Mouse (Mus musculus): ENCODE results near the gene Arid4b.
"Not testable (repeated sequence)": the region's sequence is repeated elsewhere in the genome, so short reads cannot be mapped to it uniquely, and the experiment has no call there.

Gene Arid4b

DNA sequence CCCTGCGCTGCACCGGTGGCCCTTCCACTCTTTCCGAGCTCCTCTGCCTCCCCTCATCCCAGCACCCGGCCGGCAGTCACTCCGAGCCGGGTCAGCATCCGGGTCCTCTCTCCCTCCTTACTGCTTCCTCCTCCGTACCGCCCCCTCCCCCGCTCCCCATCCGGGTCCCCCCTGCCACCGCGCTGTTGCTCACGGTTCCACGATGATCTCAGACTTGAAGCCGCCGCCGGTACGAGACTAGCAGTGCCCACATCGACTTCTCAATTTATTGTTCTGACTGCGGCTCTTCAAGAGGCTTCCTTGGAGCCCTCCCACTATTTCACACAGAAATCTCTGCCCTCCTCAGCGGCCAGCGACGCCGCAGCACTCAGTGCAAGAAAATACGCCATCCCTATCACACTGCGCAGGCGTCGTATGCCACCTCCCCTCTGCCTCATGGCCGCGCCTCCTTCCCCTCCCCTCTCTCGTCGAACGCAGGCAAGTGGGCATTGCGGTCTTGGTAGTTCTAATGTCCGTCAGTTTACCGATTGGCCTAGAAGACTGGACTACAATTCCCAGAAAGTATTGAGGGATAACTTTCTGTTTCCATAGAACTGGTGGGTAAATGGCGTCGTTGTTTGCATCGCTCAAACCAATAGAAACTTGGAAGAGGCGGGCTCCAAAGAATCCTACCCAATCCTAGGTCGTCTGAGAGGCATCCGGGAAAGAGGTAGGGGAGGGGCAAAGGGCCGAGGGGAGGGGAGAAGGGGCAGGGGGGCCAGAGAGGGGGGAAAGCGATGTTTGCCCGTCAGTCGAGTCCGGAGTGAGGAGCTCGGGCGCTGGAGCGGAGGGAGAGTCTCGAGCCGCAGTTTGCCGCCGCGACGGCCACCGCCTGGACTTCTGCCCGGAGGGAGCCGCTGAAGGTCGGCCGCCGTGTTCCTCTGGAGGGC lies at the start of gene Arid4b, which contains the start of gene Ggps1:
Gene Arid4b (plus strand): TSS at position 220 of the 929 bp plus-strand sequence.
Gene Ggps1 (minus strand): TSS at position 476 of the 929 bp plus-strand sequence.
- DNase-seq (ENCODE audit: low spot score in 2 of 2), result peak; percentile 95 to 98

GRCm38 (mm10) chr13:14014001-14014400 lies 49.0 kb upstream of the Arid4b start:
- DNase-seq (ENCODE audit: low spot score in 2 of 2), result no peak

DNA sequence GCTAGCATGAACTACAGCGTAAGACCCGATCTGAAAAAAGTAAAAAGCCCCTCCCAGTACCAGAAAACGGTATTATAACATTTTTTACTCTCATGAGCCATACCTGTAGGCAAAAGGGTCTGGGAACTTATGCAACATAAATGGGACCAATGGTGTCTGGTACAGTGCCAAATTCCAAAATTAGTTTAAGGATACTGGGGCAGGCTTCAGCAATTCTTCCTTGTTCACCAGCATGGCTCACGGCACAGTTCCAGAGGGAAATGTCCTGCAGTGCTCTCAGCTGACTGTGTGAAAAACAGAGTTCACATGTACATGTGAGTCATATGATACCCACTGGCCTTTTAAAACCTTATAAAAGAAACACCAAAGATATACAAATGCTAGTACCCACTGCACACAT lies 48.5 kb upstream of the Arid4b start:
- DNase-seq (ENCODE audit: low spot score in 2 of 2), result no peak

- DNase-seq (ENCODE audit: low spot score in 2 of 2), result no peak
These were observed 47.4 kb upstream of the Arid4b start for GRCm38 (mm10) chr13:14015609-14016008.

DNA sequence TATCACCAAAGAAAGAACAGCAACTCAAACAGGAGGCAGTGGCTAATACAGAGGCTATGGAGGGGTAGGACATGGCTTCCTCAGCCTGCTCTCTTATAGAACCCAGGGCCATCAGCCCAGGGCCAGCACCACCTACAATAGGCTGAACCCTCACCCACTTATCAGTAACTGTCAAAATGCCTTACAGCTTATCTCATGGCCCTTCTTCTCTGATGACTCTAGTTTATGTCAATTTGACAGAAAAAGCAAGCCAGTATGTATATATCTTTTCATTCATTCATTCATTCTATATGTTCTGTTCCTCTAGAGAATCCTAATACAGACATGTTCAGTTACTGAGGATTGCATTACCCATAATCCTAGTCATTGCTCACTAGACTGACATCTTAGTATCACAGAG lies 44.7 kb upstream of the Arid4b start:
- DNase-seq (ENCODE audit: low spot score in 2 of 2), result no peak

GRCm38 (mm10) chr13:14018852-14019251 lies 44.2 kb upstream of the Arid4b start:
- DNase-seq (ENCODE audit: low spot score in 2 of 2), result no peak

GRCm38 (mm10) chr13:14021417-14021816 lies 41.6 kb upstream of the Arid4b start:
- DNase-seq (ENCODE audit: low spot score in 2 of 2), result not testable (repeated sequence)

DNA sequence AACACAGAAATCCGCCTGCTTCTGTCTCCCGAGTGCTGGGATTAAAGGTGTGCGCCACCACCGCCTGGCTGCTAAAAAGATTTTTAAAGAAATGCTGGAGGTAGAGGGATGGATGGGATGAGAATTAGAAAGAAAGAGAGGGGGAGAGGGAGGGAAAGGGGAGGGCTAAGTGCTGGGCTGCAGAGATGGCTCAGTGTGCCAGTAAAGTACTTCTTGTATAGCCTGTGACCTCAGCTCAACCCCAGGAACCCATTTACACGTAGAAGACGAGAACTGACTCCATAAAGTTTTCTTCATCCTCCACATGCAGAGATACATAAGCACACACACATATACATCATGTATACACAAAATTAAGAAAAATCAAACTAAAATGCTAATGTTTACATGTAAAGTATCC lies 37.5 kb upstream of the Arid4b start:
- DNase-seq (ENCODE audit: low spot score in 2 of 2), result no peak

DNA sequence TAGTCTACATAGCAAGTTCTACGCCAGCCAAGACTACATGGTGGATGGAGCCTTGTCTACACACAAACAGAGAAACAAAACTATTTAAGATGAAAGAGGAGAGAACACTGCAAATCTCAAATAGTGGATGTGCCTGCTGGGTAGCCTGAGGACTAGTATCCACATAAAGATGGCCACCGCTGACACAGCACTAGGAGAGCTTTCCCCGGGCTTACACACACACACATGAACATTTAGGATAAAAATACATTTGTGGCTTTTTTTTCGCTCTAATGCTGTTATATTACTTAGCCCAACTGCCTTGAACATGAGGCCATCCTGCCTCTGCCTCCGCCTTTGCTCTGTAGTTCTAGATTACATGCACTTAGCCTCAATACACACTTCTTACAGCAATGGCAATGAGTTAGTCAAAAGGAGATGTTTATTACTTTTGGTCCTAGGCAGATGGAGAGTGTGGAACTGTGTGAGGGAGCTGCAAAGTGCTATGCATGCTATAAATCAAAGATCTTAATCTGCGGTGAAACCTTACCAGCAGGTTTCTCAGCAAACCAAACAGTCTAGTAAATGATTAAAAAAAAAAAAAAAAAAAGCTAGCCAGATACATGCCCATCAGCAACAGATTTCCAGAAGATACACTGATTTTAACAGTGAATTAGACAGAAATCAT lies 36.7 kb upstream of the Arid4b start:
- no peak for DNase-seq (ENCODE audit: low spot score in 2 of 2)

DNA sequence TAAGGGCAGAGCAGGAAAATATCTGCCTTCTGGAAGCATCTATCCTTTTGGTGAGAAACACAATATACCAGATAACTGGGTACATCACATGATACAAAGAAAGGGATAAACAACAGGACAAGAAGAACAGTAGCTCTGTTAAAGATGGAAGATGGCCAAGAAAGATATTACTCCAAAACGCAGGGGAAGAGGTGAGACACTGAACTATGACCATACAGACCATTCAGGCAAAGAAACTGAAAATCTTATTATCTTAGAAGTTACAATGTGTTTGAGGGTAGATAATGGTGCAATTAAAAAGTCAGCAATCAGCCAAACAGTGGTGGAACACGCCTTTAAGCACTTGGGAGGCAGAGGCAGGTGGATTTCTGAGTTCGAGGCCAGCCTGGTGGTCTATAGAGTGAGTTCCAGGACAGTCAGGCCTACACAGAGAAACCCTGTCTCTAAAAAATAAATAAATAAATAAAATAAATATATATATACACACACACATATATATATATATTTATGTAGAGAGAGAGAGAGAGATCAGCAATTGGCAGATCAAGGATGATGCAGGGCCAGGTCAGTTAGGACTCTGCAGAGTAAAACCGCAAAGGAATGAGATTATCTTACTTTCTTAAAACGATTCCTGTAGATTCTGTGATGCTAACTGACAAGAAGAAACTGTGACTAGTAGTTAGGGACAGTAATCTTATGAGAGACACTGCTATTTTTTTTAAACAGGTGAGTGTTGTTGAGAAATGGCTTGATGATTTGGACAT lies 29.5 kb upstream of the Arid4b start:
- no peak for DNase-seq (ENCODE audit: low spot score in 2 of 2)

DNA sequence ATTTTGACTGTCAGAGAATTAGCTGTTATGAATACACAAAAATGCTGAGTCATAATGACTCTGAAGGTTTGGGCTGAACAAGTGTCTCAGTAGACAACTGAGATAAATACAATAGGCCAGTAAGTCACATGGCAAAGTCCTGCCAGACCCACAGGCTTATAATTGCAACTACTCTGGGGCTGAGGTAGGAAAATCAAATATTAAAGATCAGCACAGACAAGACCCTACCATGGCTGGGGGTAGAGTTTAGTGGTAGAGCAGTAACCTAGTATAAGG lies 29.0 kb upstream of the Arid4b start:
- no peak for DNase-seq (ENCODE audit: low spot score in 2 of 2)

- DNase-seq (ENCODE audit: low spot score in 2 of 2), result not testable (repeated sequence)
These were observed 27.7 kb upstream of the Arid4b start for GRCm38 (mm10) chr13:14035352-14035751.

DNA sequence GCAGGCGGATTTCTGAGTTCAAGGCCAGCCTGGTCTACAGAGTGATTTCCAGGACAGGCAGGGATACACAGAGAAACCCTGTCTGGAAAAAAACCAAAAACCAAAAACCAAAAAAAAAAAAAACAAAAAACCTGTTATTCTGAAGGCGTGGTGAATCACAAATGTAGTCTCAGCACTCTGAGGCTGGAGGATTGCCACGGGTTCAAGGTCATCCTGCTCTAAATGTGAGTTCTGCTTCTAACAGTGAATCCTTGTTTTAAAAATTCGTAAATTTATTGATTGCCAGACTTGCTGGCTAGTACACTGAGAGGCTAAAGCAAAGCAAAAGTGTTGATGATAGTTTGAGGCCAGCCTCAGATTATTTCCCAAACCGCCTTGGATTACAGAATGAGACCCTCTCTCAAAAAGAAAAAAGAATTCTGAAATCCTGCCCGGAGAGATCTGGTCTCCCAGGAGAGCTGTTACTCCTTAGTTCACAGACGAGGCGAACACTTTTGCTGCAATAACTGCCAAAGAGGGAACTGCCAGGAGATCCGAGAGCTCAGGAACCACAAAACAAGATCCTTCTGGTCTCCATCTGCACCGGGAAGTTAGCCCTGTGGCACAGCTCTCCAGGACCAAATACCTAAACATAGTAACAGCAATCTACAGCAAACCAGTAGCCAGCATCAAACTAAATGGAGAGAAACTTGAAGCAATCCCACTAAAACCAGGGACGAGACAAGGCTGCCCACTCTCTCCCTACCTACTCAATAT lies 27.0 kb upstream of the Arid4b start:
- no peak for DNase-seq (ENCODE audit: low spot score in 2 of 2)

DNA sequence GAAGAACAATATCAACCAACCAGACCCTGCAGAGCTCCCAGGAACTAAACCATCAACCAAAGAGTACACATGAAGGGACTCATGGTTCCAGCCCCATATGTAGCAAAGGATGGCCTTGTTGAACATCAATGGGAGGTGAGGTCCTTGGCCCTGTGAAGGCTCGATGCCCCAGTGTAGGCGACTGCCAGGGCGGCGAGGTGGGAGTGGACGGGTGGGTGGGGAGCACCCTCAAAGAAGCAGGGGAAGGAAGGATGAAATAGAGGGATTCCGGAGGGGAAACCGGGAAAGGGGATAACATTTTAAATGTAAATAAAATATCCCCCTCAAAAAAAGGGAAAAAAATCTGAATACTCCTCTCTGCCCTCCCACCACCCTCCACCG lies 24.1 kb upstream of the Arid4b start:
- peak in 1 of 2 experiments; percentile 15 for DNase-seq (ENCODE audit: low spot score in 2 of 2)

DNA sequence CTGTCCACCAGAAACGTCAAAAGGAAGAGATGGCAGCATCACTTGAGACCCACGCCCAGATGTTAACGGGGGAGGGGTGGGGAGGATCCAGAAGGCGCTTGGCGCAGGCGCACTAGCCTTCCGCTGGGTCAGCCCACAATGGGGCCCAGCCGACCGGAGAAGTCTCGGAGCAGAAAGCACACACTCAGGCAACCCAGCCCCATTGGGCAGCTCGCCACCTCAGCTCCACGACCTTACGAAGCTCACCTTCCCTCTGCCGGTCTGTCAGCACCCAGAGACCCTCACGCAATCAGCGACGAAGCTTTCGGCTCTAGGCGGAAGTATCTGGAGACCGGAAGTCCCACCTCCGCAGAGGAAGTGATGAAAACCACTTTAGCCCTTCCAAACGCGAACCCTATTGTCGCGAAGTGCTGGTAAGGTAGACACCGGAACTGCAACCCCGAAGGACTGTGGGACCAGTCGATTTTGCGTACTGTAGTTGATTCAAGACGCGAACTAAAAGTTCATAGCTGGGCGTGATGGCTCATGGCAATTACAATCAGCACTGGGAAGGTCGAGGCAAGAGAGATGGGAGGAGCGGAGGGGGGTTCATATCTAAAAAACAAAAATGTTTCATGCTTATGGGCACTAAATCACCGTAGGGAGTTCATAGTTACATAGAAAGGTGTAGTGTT lies 23.6 kb upstream of the Arid4b start, which contains the start of gene Tbce:
Gene Tbce (minus strand): TSS at position 347 of the 674 bp plus-strand sequence.
- DNase-seq (ENCODE audit: low spot score in 2 of 2), result peak; percentile 88 to 89

DNA sequence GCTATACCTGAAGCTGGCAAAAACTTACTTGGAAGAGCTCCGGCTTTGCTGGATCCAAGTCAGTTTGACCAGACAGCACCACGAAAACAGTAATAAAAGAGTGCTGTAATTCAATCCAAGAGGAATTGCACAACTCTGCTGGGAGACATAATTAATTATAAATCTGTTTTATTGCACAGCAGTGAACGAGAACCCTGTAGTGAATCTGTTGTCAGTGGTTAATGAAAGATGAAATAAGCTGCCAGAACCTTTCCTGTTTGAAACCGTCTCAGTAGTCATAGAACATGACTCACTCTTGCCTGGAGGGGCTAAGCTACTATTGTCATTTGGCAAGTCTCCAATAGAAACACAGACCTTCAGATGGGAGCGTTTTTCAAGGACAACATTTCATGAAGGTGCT lies 22.8 kb upstream of the Arid4b start:
- no peak for DNase-seq (ENCODE audit: low spot score in 2 of 2)

DNA sequence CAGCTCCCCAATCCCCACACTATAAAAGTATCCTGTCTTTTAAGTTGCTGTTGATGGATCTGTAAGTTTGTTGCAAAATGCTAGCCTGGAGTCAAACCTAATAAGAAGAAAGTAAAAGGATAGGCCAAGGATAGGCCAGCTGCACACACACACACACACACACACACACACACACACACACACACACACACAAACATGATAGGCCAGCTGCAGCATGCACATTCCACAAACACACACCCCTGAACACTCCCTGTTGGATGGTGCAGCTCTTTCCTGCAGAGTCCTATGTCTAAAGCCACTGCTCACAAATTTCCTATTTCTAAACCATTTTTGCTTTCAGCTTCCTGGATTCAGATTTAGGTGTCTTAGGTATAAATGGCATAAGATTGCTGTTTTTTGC lies 19.2 kb upstream of the Arid4b start:
- DNase-seq (ENCODE audit: low spot score in 2 of 2), result no peak

DNA sequence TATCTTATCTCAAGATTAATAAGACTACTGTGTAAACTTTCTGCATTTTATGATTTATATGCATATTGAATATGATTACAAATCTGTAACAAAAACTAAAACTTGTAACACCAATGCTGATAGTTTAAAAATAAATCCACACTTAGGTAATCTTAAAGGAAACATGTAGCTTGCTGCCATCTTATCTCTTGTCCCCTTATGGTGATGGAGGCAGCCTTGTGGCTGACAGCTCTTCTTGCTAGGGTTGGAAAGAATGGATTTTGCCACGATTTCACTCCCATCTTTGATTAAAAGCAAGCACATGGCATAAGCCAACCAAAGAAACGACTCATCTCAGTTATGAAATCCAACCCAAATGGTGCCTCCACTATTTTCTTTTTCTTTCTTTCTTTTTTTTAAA lies 18.5 kb upstream of the Arid4b start:
- no peak for DNase-seq (ENCODE audit: low spot score in 2 of 2)

GRCm38 (mm10) chr13:14049878-14050277 lies 13.2 kb upstream of the Arid4b start:
- DNase-seq (ENCODE audit: low spot score in 2 of 2), result no peak

DNA sequence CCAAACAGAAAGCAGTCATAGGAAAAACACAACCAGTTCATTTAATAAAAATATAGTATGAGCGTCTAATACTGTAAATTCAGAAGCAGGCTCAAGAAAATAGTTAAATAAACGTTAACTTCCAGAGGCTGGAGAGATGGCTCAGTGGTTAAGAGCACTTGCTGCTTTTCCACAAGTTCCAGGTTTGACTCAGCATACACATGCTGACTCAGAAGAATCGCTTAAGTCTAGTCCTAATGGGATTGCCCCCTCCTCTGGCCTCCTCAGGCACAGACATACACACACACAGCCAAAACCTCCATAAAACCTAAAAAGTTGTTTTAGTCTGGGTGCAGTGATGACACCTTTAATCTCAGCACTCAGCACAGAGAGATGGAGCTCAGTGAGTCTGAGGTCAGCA lies 6.2 kb upstream of the Arid4b start:
- DNase-seq (ENCODE audit: low spot score in 2 of 2), result no peak

DNA sequence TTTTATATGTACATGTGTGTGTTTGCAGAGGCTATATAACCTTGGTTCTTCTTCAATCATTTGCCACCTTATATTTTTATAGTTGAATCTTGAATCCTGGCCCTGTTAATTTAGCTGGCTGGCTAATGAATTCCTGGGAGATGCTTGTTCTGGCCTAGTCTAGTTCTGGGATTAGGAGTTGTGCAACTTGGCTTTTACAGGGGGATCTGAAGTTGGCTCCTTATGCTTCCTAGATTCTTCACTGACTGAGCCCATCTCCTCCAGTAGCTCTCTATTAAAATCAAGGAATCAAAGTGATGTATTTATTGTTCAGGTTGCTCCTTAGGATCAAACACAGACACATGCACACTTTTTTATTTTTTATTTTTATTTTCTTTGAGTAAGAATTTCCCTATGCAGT lies 3.5 kb upstream of the Arid4b start:
- DNase-seq (ENCODE audit: low spot score in 2 of 2), result no peak
